Mouse (Mus musculus): ENCODE measurements around the gene Ptprd. TPM values are rescaled to one million over a fixed set of nuclear protein-coding genes. Genes with fewer than 3 reads are reported as not detected.
A peak's percentile ranks its signal among the peaks of the same experiment; 100 is the strongest.

Gene Ptprd
- total RNA-seq, 2 experiments from 2014 or later, result 5.0 to 6.9 TPM

GRCm38 (mm10) chr4:76846265-76846664, 1365.5 kb downstream of the Ptprd start:
- intact Hi-C loops (cut with DNase I), result no loop called here
- H3K27ac ChIP-seq, result no peak overlapping the region
- H3K4me3 ChIP-seq, result no peak overlapping the region
- no peak for DNase-seq
- TF ChIP-seq CTCF (IDR thresholded peaks at IDR 0.05), result no peak

GRCm38 (mm10) chr4:76839016-76839415, 1372.7 kb downstream of the Ptprd start:
- intact Hi-C loops (cut with DNase I), result no loop called here
- TF ChIP-seq CTCF (IDR thresholded peaks at IDR 0.05), result no peak
- H3K4me3 ChIP-seq, result no peak overlapping the region
- no peak for DNase-seq
- no peak overlapping the region for H3K27ac ChIP-seq

- intact Hi-C loops (cut with DNase I), result no loop called here
- no peak overlapping the region for H3K27ac ChIP-seq
- H3K4me3 ChIP-seq, result no peak overlapping the region
- DNase-seq, result no peak
- TF ChIP-seq CTCF (IDR thresholded peaks at IDR 0.05), result no peak
These were observed 1399.6 kb downstream of the Ptprd start for GRCm38 (mm10) chr4:76812138-76812537.

- intact Hi-C loops (cut with DNase I), result no loop called here
- Histone ChIP-seq H3K27ac (no peak overlapping the region), H3K4me3 (no peak overlapping the region)
- TF ChIP-seq CTCF (IDR thresholded peaks at IDR 0.05), result no peak
- no peak for DNase-seq
These were observed 1409.1 kb downstream of the Ptprd start for GRCm38 (mm10) chr4:76802708-76803107.

GRCm38 (mm10) chr4:76798010-76799007, 1413.5 kb downstream of the Ptprd start:
- no peak for DNase-seq
- no peak for TF ChIP-seq CTCF (IDR thresholded peaks at IDR 0.05)
- H3K27ac ChIP-seq, result no peak overlapping the region
- no peak overlapping the region for H3K4me3 ChIP-seq
- intact Hi-C loops (cut with DNase I), result no loop called here

GRCm38 (mm10) chr4:76785389-76785788, 1426.4 kb downstream of the Ptprd start:
- intact Hi-C loops (cut with DNase I), result no loop called here

GRCm38 (mm10) chr4:76779558-76780124, 1432.1 kb downstream of the Ptprd start:
- no peak overlapping the region for H3K4me3 ChIP-seq
- no peak overlapping the region for H3K27ac ChIP-seq
- DNase-seq, result no peak
- TF ChIP-seq CTCF (IDR thresholded peaks at IDR 0.05), result no peak
- intact Hi-C loops (cut with DNase I), result no loop called here

More at GRCm38 (mm10) chr4:76785389-76785788, 1426.4 kb downstream of the Ptprd start:
- no peak for TF ChIP-seq CTCF (IDR thresholded peaks at IDR 0.05)
- no peak for DNase-seq
- Histone ChIP-seq H3K27ac (no peak overlapping the region), H3K4me3 (no peak overlapping the region)

GRCm38 (mm10) chr4:76766918-76767317, 1444.8 kb downstream of the Ptprd start:
- intact Hi-C loops (cut with DNase I), result no loop called here
- no peak for DNase-seq
- no peak overlapping the region for H3K4me3 ChIP-seq
- TF ChIP-seq CTCF (IDR thresholded peaks at IDR 0.05), result no peak
- H3K27ac ChIP-seq, result 0 out of 2 replicates have a peak overlapping the region, but pooled peaks have one; percentile 5

- intact Hi-C loops (cut with DNase I), result no loop called here
- no peak for DNase-seq
- no peak overlapping the region for H3K27ac ChIP-seq
- no peak for TF ChIP-seq CTCF (IDR thresholded peaks at IDR 0.05)
- H3K4me3 ChIP-seq, result no peak overlapping the region
These were observed 1445.3 kb downstream of the Ptprd start for GRCm38 (mm10) chr4:76766429-76766828.

- no peak for DNase-seq
- intact Hi-C loops (cut with DNase I), result no loop called here
- Histone ChIP-seq H3K4me3 (no peak overlapping the region), H3K27ac (no peak overlapping the region)
- TF ChIP-seq CTCF (IDR thresholded peaks at IDR 0.05), result no peak
These were observed 1461.1 kb downstream of the Ptprd start for GRCm38 (mm10) chr4:76750709-76751108.

GRCm38 (mm10) chr4:76735831-76736230, 1475.9 kb downstream of the Ptprd start:
- Histone ChIP-seq H3K4me3 (no peak overlapping the region), H3K27ac (no peak overlapping the region)
- intact Hi-C loops (cut with DNase I), result no loop called here
- no peak for DNase-seq
- no peak for TF ChIP-seq CTCF (IDR thresholded peaks at IDR 0.05)

GRCm38 (mm10) chr4:76675726-76676125, 1536.0 kb downstream of the Ptprd start:
- Histone ChIP-seq H3K27ac (no peak overlapping the region), H3K4me3 (no peak overlapping the region)
- no peak for DNase-seq
- TF ChIP-seq CTCF (IDR thresholded peaks at IDR 0.05), result no peak
- intact Hi-C loops (cut with DNase I), result no loop called here

- TF ChIP-seq CTCF (IDR thresholded peaks at IDR 0.05), result no peak
- Histone ChIP-seq H3K27ac (no peak overlapping the region), H3K4me3 (no peak overlapping the region)
- intact Hi-C loops (cut with DNase I), result no loop called here
- no peak for DNase-seq
These were observed 1538.5 kb downstream of the Ptprd start for GRCm38 (mm10) chr4:76673224-76673623.

Data from gastrocnemius, adult 2 months (tissue).